In the genomic region with DNA sequence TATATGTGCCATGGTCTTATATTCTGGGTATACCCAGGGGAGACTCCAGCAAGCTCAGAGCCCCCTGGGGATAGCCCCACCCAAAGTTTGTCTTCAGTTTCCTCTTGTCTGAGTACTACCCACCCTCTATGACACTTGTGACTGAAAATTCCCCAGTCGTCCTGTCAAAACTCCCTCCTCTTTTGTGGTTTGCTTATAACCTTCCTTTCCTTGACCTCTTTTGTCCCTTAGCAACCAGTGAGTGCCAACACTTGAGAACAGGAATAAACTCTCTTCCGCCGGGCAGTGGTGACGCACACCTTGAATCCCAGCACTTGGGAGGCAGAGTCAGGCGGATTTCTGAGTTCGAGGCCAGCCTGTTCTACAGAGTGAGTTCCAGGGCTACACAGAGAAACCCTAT, we compare ENCODE assay signal across 13 mouse cellular contexts. TPM values are rescaled to one million over a fixed set of nuclear protein-coding genes. Genes with fewer than 3 reads are reported as not detected.
DNase-seq lines count a peak whose midpoint lies in the region; ATAC-seq and TF ChIP-seq lines count a peak whose summit lies in the region.
"Had no signal": no experiment of that assay in that cellular context is flagged by ENCODE, and none has a peak within 500 bp of the region (broad histone marks: within the 10 kb centered on the region; RNA-seq: fewer than 3 reads in every experiment).

No protein-coding gene starts in this region.

- DNase-seq in embryonic facial prominence, embryonic 10.5 days (ENCODE audit: low spot score), result no peak
- DNase-seq in liver, postnatal 0 days, result no peak
- no peak for DNase-seq in left cerebral cortex, postnatal 36 days (ENCODE audit: low spot score in 2 of 2)

- WGBS in embryonic facial prominence, embryonic 15.5 days, result 54% methylated on average over 6 of the region's 6 CpGs
- 57% methylated on average over 6 of the region's 6 CpGs for WGBS in embryonic facial prominence, embryonic 10.5 days
- 45% methylated on average over 6 of the region's 6 CpGs for WGBS in liver, embryonic 12.5 days (ENCODE audit: insufficient replicate concordance)
- 38% methylated on average over 6 of the region's 6 CpGs for WGBS in liver, postnatal 0 days (ENCODE audit: insufficient replicate concordance)
- 49% methylated on average over 6 of the region's 6 CpGs for WGBS in stomach, embryonic 15.5 days

- H3K27ac ChIP-seq in embryonic facial prominence, embryonic 15.5 days (replicated peaks), result 0 out of 2 replicates have a peak overlapping the region, but pooled peaks have one; percentile 14
- no peak overlapping the region for H3K27ac ChIP-seq in embryonic facial prominence, embryonic 10.5 days (replicated peaks)
- H3K27ac ChIP-seq in liver, embryonic 12.5 days, result no peak overlapping the region
- no peak overlapping the region for H3K27ac ChIP-seq in liver, postnatal 0 days (ENCODE audit: low read depth)
- H3K27ac ChIP-seq in brown adipose tissue, adult 24 weeks (replicated peaks; ENCODE audit: low read depth, low read length), result 0 out of 2 replicates have a peak overlapping the region, but pooled peaks have one; percentile 29
- peak overlapping the region; percentile 42; the same call in 1 of the 2 replicates for H3K27ac ChIP-seq in stomach, embryonic 15.5 days
- H3K27ac ChIP-seq: forebrain, embryonic 13.5 days; liver, embryonic 15.5 days; midbrain, embryonic 12.5 days had no signal

- H3K4me1 ChIP-seq in embryonic facial prominence, embryonic 15.5 days, result peaks cover 27% of the 10 kb centered on the region
- H3K4me1 ChIP-seq in embryonic facial prominence, embryonic 10.5 days, result peaks cover 20% of the 10 kb centered on the region
- H3K4me1 ChIP-seq in liver, embryonic 12.5 days, result peaks cover 28% of the 10 kb centered on the region
- peaks cover 25% of the 10 kb centered on the region for H3K4me1 ChIP-seq in liver, postnatal 0 days (ENCODE audit: insufficient read depth)
- peaks cover 11% of the 10 kb centered on the region for H3K4me1 ChIP-seq in brown adipose tissue, adult 24 weeks (ENCODE audit: control insufficient read depth, insufficient read depth, insufficient read length, low read length)
- H3K4me1 ChIP-seq in stomach, embryonic 15.5 days, result peaks cover 15% of the 10 kb centered on the region

- ATAC-seq in embryonic facial prominence, embryonic 15.5 days (ENCODE audit: insufficient number of reproducible peaks, low FRiP score, low TSS enrichment, low read depth), result no peak
- no peak for ATAC-seq in liver, embryonic 12.5 days
- ATAC-seq in liver, postnatal 0 days, result no peak
- no peak for ATAC-seq in stomach, embryonic 15.5 days (ENCODE audit: insufficient read depth, low FRiP score, low read depth)
- no peak for ATAC-seq in inflammation-experienced regulatory T-cells, adult 6 months
- ATAC-seq: forebrain, embryonic 13.5 days; hindbrain, embryonic 16.5 days had no signal

- H3K9ac ChIP-seq in embryonic facial prominence, embryonic 15.5 days, result no peak overlapping the region
- 0 out of 2 replicates have a peak overlapping the region, but pooled peaks have one; percentile 2 for H3K9ac ChIP-seq in liver, embryonic 12.5 days
- H3K9ac ChIP-seq in liver, postnatal 0 days (replicated peaks), result no peak overlapping the region
- no peak overlapping the region for H3K9ac ChIP-seq in stomach, embryonic 15.5 days
- H3K9ac ChIP-seq: forebrain, embryonic 13.5 days; liver, embryonic 15.5 days; midbrain, embryonic 12.5 days had no signal

- no peaks in the 10 kb centered on the region for H3K36me3 ChIP-seq in embryonic facial prominence, embryonic 15.5 days
- no peaks in the 10 kb centered on the region for H3K36me3 ChIP-seq in embryonic facial prominence, embryonic 10.5 days (replicated peaks)
- no peaks in the 10 kb centered on the region for H3K36me3 ChIP-seq in liver, embryonic 12.5 days
- H3K36me3 ChIP-seq in liver, postnatal 0 days (replicated peaks; ENCODE audit: insufficient read depth, low read length), result no peaks in the 10 kb centered on the region
- H3K36me3 ChIP-seq in stomach, embryonic 15.5 days, result no peaks in the 10 kb centered on the region
- H3K36me3 ChIP-seq: liver, embryonic 15.5 days; midbrain, embryonic 12.5 days had no signal

- TF ChIP-seq CTCF in liver, postnatal 0 days (IDR thresholded peaks at IDR 0.05; ENCODE audit: low read depth), result no peak

- intact Hi-C loops in left cerebral cortex, postnatal 36 days (cut with DNase I), result loop anchor here (2.0 kb wide), 1 partner anchor 23 kb away; no protein-coding TSS in a partner anchor

- H3K27me3 ChIP-seq in embryonic facial prominence, embryonic 15.5 days, result no peaks in the 10 kb centered on the region
- H3K27me3 ChIP-seq in embryonic facial prominence, embryonic 10.5 days (replicated peaks; ENCODE audit: low read depth, poor library complexity, severe bottlenecking), result peaks cover 38% of the 10 kb centered on the region
- peaks cover 46% of the 10 kb centered on the region for H3K27me3 ChIP-seq in liver, embryonic 12.5 days (replicated peaks)
- H3K27me3 ChIP-seq in liver, postnatal 0 days (ENCODE audit: insufficient read depth, low read length), result peaks cover 13% of the 10 kb centered on the region
- no peaks in the 10 kb centered on the region for H3K27me3 ChIP-seq in stomach, embryonic 15.5 days (replicated peaks)

- no peak for TF ChIP-seq EP300 in liver, postnatal 0 days (IDR thresholded peaks at IDR 0.05; ENCODE audit: low read depth)

- H3K4me3 ChIP-seq in embryonic facial prominence, embryonic 15.5 days (replicated peaks), result no peak overlapping the region
- no peak overlapping the region for H3K4me3 ChIP-seq in embryonic facial prominence, embryonic 10.5 days
- H3K4me3 ChIP-seq in liver, embryonic 12.5 days, result no peak overlapping the region
- H3K4me3 ChIP-seq in liver, postnatal 0 days (ENCODE audit: low read depth, low read length), result no peak overlapping the region
- H3K4me3 ChIP-seq in brown adipose tissue, adult 24 weeks (ENCODE audit: insufficient read depth, low read depth, low read length), result no peak overlapping the region
- no peak overlapping the region for H3K4me3 ChIP-seq in stomach, embryonic 15.5 days (replicated peaks)
- H3K4me3 ChIP-seq: erythroblast, embryonic 14.5 days; forebrain, embryonic 13.5 days; liver, embryonic 15.5 days; midbrain, embryonic 12.5 days had no signal

- 0 out of 2 replicates have a peak overlapping the region, but pooled peaks have one; percentile 1 for H3K4me2 ChIP-seq in embryonic facial prominence, embryonic 15.5 days (replicated peaks)
- no peak overlapping the region for H3K4me2 ChIP-seq in liver, embryonic 12.5 days
- no peak overlapping the region for H3K4me2 ChIP-seq in liver, postnatal 0 days (ENCODE audit: low read depth, low read length)
- no peak overlapping the region for H3K4me2 ChIP-seq in stomach, embryonic 15.5 days
- H3K4me2 ChIP-seq: forebrain, embryonic 13.5 days; liver, embryonic 15.5 days; midbrain, embryonic 12.5 days had no signal

- no peaks in the 10 kb centered on the region for H3K9me3 ChIP-seq in embryonic facial prominence, embryonic 15.5 days (replicated peaks)
- H3K9me3 ChIP-seq in embryonic facial prominence, embryonic 10.5 days, result no peaks in the 10 kb centered on the region
- no peaks in the 10 kb centered on the region for H3K9me3 ChIP-seq in liver, embryonic 12.5 days (replicated peaks)
- H3K9me3 ChIP-seq in liver, postnatal 0 days (ENCODE audit: low read length), result no peaks in the 10 kb centered on the region
- no peaks in the 10 kb centered on the region for H3K9me3 ChIP-seq in stomach, embryonic 15.5 days
- H3K9me3 ChIP-seq: forebrain, embryonic 13.5 days; liver, embryonic 15.5 days; midbrain, embryonic 12.5 days had no signal

RNA-seq across cellular contexts. Expression of a gene that starts 3.1 kb away (rescaled TPM):
- 15.2 and 20.3 TPM in 2 replicates for polyA plus RNA-seq in embryonic facial prominence, embryonic 15.5 days (2015; fragmentation: Nextera tagmentation; extraction: Ambion mirVana)
- polyA plus RNA-seq in embryonic facial prominence, embryonic 10.5 days (2016; fragmentation: Nextera tagmentation; extraction: Ambion mirVana), result 3.9 and 4.0 TPM in 2 replicates
- 4.6 and 5.3 TPM in 2 replicates for polyA plus RNA-seq in liver, embryonic 12.5 days (2016; fragmentation: Nextera tagmentation; extraction: Ambion mirVana)
- 4.7 and 6.6 TPM in 2 replicates for polyA plus RNA-seq in liver, postnatal 0 days (2015; fragmentation: Nextera tagmentation; extraction: Ambion mirVana)
- polyA plus RNA-seq in brown adipose tissue, adult 24 weeks (2012; ENCODE audit: insufficient read depth, insufficient read length, missing spikeins), result 33.6 and 41.9 TPM in 2 replicates
- polyA plus RNA-seq in stomach, embryonic 15.5 days (2015; fragmentation: Nextera tagmentation; extraction: Ambion mirVana), result 19.3 and 21.0 TPM in 2 replicates
- 1 to 10 TPM; 9.5 to 9.8 TPM for total RNA-seq in left cerebral cortex, postnatal 36 days (2021)
- 1 to 10 TPM; 2.9 to 8.7 (median 6.9) TPM for polyA plus RNA-seq in inflammation-experienced regulatory T-cells, adult 6 months (2017; shearing (Covaris generic))

RNA-seq across cellular contexts. Expression of a gene that starts 15.2 kb away (rescaled TPM):
- polyA plus RNA-seq in embryonic facial prominence, embryonic 15.5 days (2015; fragmentation: Nextera tagmentation; extraction: Ambion mirVana), result 51.0 and 53.6 TPM in 2 replicates
- 23.5 and 24.5 TPM in 2 replicates for polyA plus RNA-seq in embryonic facial prominence, embryonic 10.5 days (2016; fragmentation: Nextera tagmentation; extraction: Ambion mirVana)
- polyA plus RNA-seq in liver, embryonic 12.5 days (2016; fragmentation: Nextera tagmentation; extraction: Ambion mirVana), result 14.7 and 14.9 TPM in 2 replicates
- polyA plus RNA-seq in liver, postnatal 0 days (2015; fragmentation: Nextera tagmentation; extraction: Ambion mirVana), result 50.0 and 58.5 TPM in 2 replicates
- polyA plus RNA-seq in brown adipose tissue, adult 24 weeks (2012; ENCODE audit: insufficient read depth, insufficient read length, missing spikeins), result 12.6 and 16.8 TPM in 2 replicates
- polyA plus RNA-seq in stomach, embryonic 15.5 days (2015; fragmentation: Nextera tagmentation; extraction: Ambion mirVana), result 42.5 and 44.7 TPM in 2 replicates
- 10 to 100 TPM; 29.3 to 40.2 TPM for total RNA-seq in left cerebral cortex, postnatal 36 days (2021)
- 10 to 100 TPM in 1 of 3 experiments, 1 to 10 TPM in 2; 6.1 to 12.0 (median 6.8) TPM for polyA plus RNA-seq in inflammation-experienced regulatory T-cells, adult 6 months (2017; shearing (Covaris generic))

RNA-seq across cellular contexts. Expression of a gene that starts 19.7 kb away (rescaled TPM):
- 26.2 and 28.8 TPM in 2 replicates for polyA plus RNA-seq in embryonic facial prominence, embryonic 15.5 days (2015; fragmentation: Nextera tagmentation; extraction: Ambion mirVana)
- polyA plus RNA-seq in embryonic facial prominence, embryonic 10.5 days (2016; fragmentation: Nextera tagmentation; extraction: Ambion mirVana), result 32.0 and 33.0 TPM in 2 replicates
- polyA plus RNA-seq in liver, embryonic 12.5 days (2016; fragmentation: Nextera tagmentation; extraction: Ambion mirVana), result 11.6 and 13.2 TPM in 2 replicates
- 8.0 and 8.5 TPM in 2 replicates for polyA plus RNA-seq in liver, postnatal 0 days (2015; fragmentation: Nextera tagmentation; extraction: Ambion mirVana)
- 11.3 and 12.7 TPM in 2 replicates for polyA plus RNA-seq in brown adipose tissue, adult 24 weeks (2012; ENCODE audit: insufficient read depth, insufficient read length, missing spikeins)
- 24.6 and 25.2 TPM in 2 replicates for polyA plus RNA-seq in stomach, embryonic 15.5 days (2015; fragmentation: Nextera tagmentation; extraction: Ambion mirVana)
- 10 to 100 TPM; 78.8 to 94.5 TPM for total RNA-seq in left cerebral cortex, postnatal 36 days (2021)
- polyA plus RNA-seq in inflammation-experienced regulatory T-cells, adult 6 months (2017; shearing (Covaris generic)), result 10 to 100 TPM; 12.1 to 18.8 (median 17.9) TPM

RNA-seq across cellular contexts. Expression of a gene that starts 53.8 kb away (rescaled TPM):
- 27.1 and 28.0 TPM in 2 replicates for polyA plus RNA-seq in embryonic facial prominence, embryonic 15.5 days (2015; fragmentation: Nextera tagmentation; extraction: Ambion mirVana)
- 28.0 and 30.2 TPM in 2 replicates for polyA plus RNA-seq in embryonic facial prominence, embryonic 10.5 days (2016; fragmentation: Nextera tagmentation; extraction: Ambion mirVana)
- polyA plus RNA-seq in liver, embryonic 12.5 days (2016; fragmentation: Nextera tagmentation; extraction: Ambion mirVana), result 17.3 and 18.7 TPM in 2 replicates
- 16.1 and 18.3 TPM in 2 replicates for polyA plus RNA-seq in liver, postnatal 0 days (2015; fragmentation: Nextera tagmentation; extraction: Ambion mirVana)
- 14.4 and 21.6 TPM in 2 replicates for polyA plus RNA-seq in brown adipose tissue, adult 24 weeks (2012; ENCODE audit: insufficient read depth, insufficient read length, missing spikeins)
- 22.0 and 24.0 TPM in 2 replicates for polyA plus RNA-seq in stomach, embryonic 15.5 days (2015; fragmentation: Nextera tagmentation; extraction: Ambion mirVana)
- total RNA-seq in left cerebral cortex, postnatal 36 days (2021), result 10 to 100 TPM; 63.6 to 72.2 TPM
- polyA plus RNA-seq in inflammation-experienced regulatory T-cells, adult 6 months (2017; shearing (Covaris generic)), result 10 to 100 TPM in 2 of 3 experiments, 1 to 10 TPM in 1; 8.1 to 16.7 (median 11.9) TPM

RNA-seq across cellular contexts. Expression of a gene that starts 57.9 kb away (rescaled TPM):
- 29.0 and 30.0 TPM in 2 replicates for polyA plus RNA-seq in embryonic facial prominence, embryonic 15.5 days (2015; fragmentation: Nextera tagmentation; extraction: Ambion mirVana)
- polyA plus RNA-seq in embryonic facial prominence, embryonic 10.5 days (2016; fragmentation: Nextera tagmentation; extraction: Ambion mirVana), result 47.9 and 48.1 TPM in 2 replicates
- polyA plus RNA-seq in liver, embryonic 12.5 days (2016; fragmentation: Nextera tagmentation; extraction: Ambion mirVana), result 4.4 and 4.6 TPM in 2 replicates
- 0.54 and 0.63 TPM in 2 replicates for polyA plus RNA-seq in liver, postnatal 0 days (2015; fragmentation: Nextera tagmentation; extraction: Ambion mirVana)
- polyA plus RNA-seq in brown adipose tissue, adult 24 weeks (2012; ENCODE audit: insufficient read depth, insufficient read length, missing spikeins), result 0.63 TPM in 1 of 2 replicates, not detected in the other
- 14.5 and 18.1 TPM in 2 replicates for polyA plus RNA-seq in stomach, embryonic 15.5 days (2015; fragmentation: Nextera tagmentation; extraction: Ambion mirVana)
- 10 to 100 TPM; 67.8 to 75.3 TPM for total RNA-seq in left cerebral cortex, postnatal 36 days (2021)
- under 1 TPM; 0.55 to 0.75 (median 0.65) TPM for polyA plus RNA-seq in inflammation-experienced regulatory T-cells, adult 6 months (2017; shearing (Covaris generic))

Comparison
In these comparisons a context has a peak if more than half of its experiments do, and no peak if none do; other contexts are left out.
1. H3K27ac ChIP-seq: peak in embryonic facial prominence, embryonic 15.5 days (single experiment), brown adipose tissue, adult 24 weeks (single experiment) and stomach, embryonic 15.5 days (single experiment); none in embryonic facial prominence, embryonic 10.5 days (single experiment), liver, embryonic 12.5 days (single experiment) and liver, postnatal 0 days (single experiment).